In genomic region chr9:4442908-4443307, GRCm38 (mm10) we compare ENCODE assay signal across 9 mouse cellular contexts.
DNase-seq lines count a peak whose midpoint lies in the region; ATAC-seq and TF ChIP-seq lines count a peak whose summit lies in the region.
"Had no signal": no experiment of that assay in that cellular context is flagged by ENCODE, and none has a peak within 500 bp of the region (broad histone marks: within the 10 kb centered on the region; RNA-seq: fewer than 3 reads in every experiment).

No protein-coding gene starts in this region.

- no peak overlapping the region for H3K4me2 ChIP-seq in heart, postnatal 0 days (ENCODE audit: low read depth, low read length)
- no peak overlapping the region for H3K4me2 ChIP-seq in CH12.LX (ENCODE audit: insufficient read depth, low read depth, poor library complexity, severe bottlenecking)
- no peak overlapping the region for H3K4me2 ChIP-seq in hindbrain, embryonic 11.5 days (replicated peaks; ENCODE audit: low read depth, low read length)
- no peak overlapping the region for H3K4me2 ChIP-seq in liver, embryonic 11.5 days
- no peak overlapping the region for H3K4me2 ChIP-seq in neural tube, embryonic 11.5 days (ENCODE audit: low read depth)

- peak; percentile 73 for TF ChIP-seq RAD21 in CH12.LX (IDR thresholded peaks at IDR 0.05; ENCODE audit: low read depth, low read length)

- H3K9me3 ChIP-seq in heart, postnatal 0 days (replicated peaks; ENCODE audit: control insufficient read depth, low read length), result no peaks in the 10 kb centered on the region
- H3K9me3 ChIP-seq in CH12.LX (replicated peaks; ENCODE audit: low read length), result no peaks in the 10 kb centered on the region
- no peaks in the 10 kb centered on the region for H3K9me3 ChIP-seq in hindbrain, embryonic 11.5 days (ENCODE audit: control insufficient read depth, low read length)
- no peaks in the 10 kb centered on the region for H3K9me3 ChIP-seq in liver, embryonic 11.5 days (ENCODE audit: control insufficient read depth, low read length)
- H3K9me3 ChIP-seq in neural tube, embryonic 11.5 days (ENCODE audit: control insufficient read depth, low read length), result no peaks in the 10 kb centered on the region
- H3K9me3 ChIP-seq: megakaryocyte, embryonic 14.5 days had no signal

- no peak overlapping the region for H3K27ac ChIP-seq in heart, postnatal 0 days (ENCODE audit: low read depth)
- no peak overlapping the region for H3K27ac ChIP-seq in CH12.LX (ENCODE audit: insufficient read depth, low read depth)
- H3K27ac ChIP-seq in hindbrain, embryonic 11.5 days (ENCODE audit: low read depth, low read length), result no peak overlapping the region
- no peak overlapping the region for H3K27ac ChIP-seq in liver, embryonic 11.5 days (ENCODE audit: low read depth, low read length)
- H3K27ac ChIP-seq in neural tube, embryonic 11.5 days (ENCODE audit: low read depth, low read length), result no peak overlapping the region

- peak; percentile 12 for DNase-seq in heart, postnatal 0 days (ENCODE audit: low spot score)
- DNase-seq in heart, adult 11 months, result no peak
- DNase-seq in CH12.LX (ENCODE audit: extremely low read depth), result peak; percentile 78
- peak; percentile 32 for DNase-seq in brain, adult 2 months (ENCODE audit: low read depth, low spot score)
- peak; percentile 65 for DNase-seq in hindbrain, embryonic 11.5 days (ENCODE audit: low spot score)
- DNase-seq in liver, embryonic 11.5 days (ENCODE audit: low spot score), result no peak
- DNase-seq in neural tube, embryonic 11.5 days (ENCODE audit: low spot score), result peak; percentile 49
- DNase-seq in urinary bladder, postnatal 10 days (ENCODE audit: low spot score), result no peak

- no peaks in the 10 kb centered on the region for H3K36me3 ChIP-seq in heart, postnatal 0 days (replicated peaks; ENCODE audit: control insufficient read depth, insufficient read depth, low read length)
- H3K36me3 ChIP-seq in CH12.LX (replicated peaks in 1 of 2; ENCODE audit: control insufficient read depth in 1 of 2, insufficient read depth in 1 of 2, low read length in 1 of 2), result no peaks in the 10 kb centered on the region
- no peaks in the 10 kb centered on the region for H3K36me3 ChIP-seq in hindbrain, embryonic 11.5 days (ENCODE audit: control insufficient read depth, insufficient read depth, low read length)
- no peaks in the 10 kb centered on the region for H3K36me3 ChIP-seq in liver, embryonic 11.5 days (ENCODE audit: control insufficient read depth, insufficient read depth, low read length)
- no peaks in the 10 kb centered on the region for H3K36me3 ChIP-seq in neural tube, embryonic 11.5 days (ENCODE audit: control insufficient read depth, insufficient read depth, low read length)

- no peak overlapping the region for H3K4me3 ChIP-seq in heart, postnatal 0 days (ENCODE audit: low read depth, low read length)
- H3K4me3 ChIP-seq in CH12.LX (replicated peaks in 1 of 3; ENCODE audit: low read depth in 2 of 3, low read length in 2 of 3, poor library complexity in 1 of 3), result no peak overlapping the region
- H3K4me3 ChIP-seq in hindbrain, embryonic 11.5 days (ENCODE audit: low read depth, low read length), result no peak overlapping the region
- H3K4me3 ChIP-seq in liver, embryonic 11.5 days (ENCODE audit: low read depth, low read length), result no peak overlapping the region
- H3K4me3 ChIP-seq in neural tube, embryonic 11.5 days (ENCODE audit: low read depth, low read length), result no peak overlapping the region
- H3K4me3 ChIP-seq: megakaryocyte, embryonic 14.5 days had no signal

- no peak overlapping the region for H3K9ac ChIP-seq in heart, postnatal 0 days (replicated peaks; ENCODE audit: low read depth, low read length)
- no peak overlapping the region for H3K9ac ChIP-seq in CH12.LX (ENCODE audit: insufficient read depth, low read depth)
- no peak overlapping the region for H3K9ac ChIP-seq in hindbrain, embryonic 11.5 days (ENCODE audit: low read depth, low read length)
- no peak overlapping the region for H3K9ac ChIP-seq in liver, embryonic 11.5 days (ENCODE audit: low read depth, low read length)
- no peak overlapping the region for H3K9ac ChIP-seq in neural tube, embryonic 11.5 days (ENCODE audit: low read length)

- H3K4me1 ChIP-seq in heart, postnatal 0 days (ENCODE audit: control insufficient read depth, insufficient read depth), result no peaks in the 10 kb centered on the region
- no peaks in the 10 kb centered on the region for H3K4me1 ChIP-seq in CH12.LX (ENCODE audit: control insufficient read depth in 1 of 2, insufficient read depth in 2 of 2)
- H3K4me1 ChIP-seq in hindbrain, embryonic 11.5 days (replicated peaks; ENCODE audit: control insufficient read depth, insufficient read depth, low read length), result no peaks in the 10 kb centered on the region
- H3K4me1 ChIP-seq in liver, embryonic 11.5 days (replicated peaks; ENCODE audit: control insufficient read depth, insufficient read depth, low read length), result no peaks in the 10 kb centered on the region
- no peaks in the 10 kb centered on the region for H3K4me1 ChIP-seq in neural tube, embryonic 11.5 days (ENCODE audit: control insufficient read depth, insufficient read depth, low read length)
- H3K4me1 ChIP-seq: megakaryocyte, embryonic 14.5 days had no signal

- ATAC-seq in heart, postnatal 0 days (ENCODE audit: insufficient read depth, low read depth), result no peak
- ATAC-seq in hindbrain, embryonic 11.5 days (ENCODE audit: low FRiP score), result peak; percentile 71; the same call in 1 of the 2 replicates
- peak; percentile 73 for ATAC-seq in liver, embryonic 11.5 days (replicated peaks; ENCODE audit: low FRiP score)
- ATAC-seq in neural tube, embryonic 11.5 days (ENCODE audit: insufficient read depth, low FRiP score, low TSS enrichment), result peak; percentile 69; the same call in 1 of the 2 replicates

- no peak for TF ChIP-seq POLR2A in CH12.LX (IDR thresholded peaks at IDR 0.05; ENCODE audit: low read depth, low read length)

- TF ChIP-seq CTCF in heart, postnatal 0 days (IDR thresholded peaks at IDR 0.05; ENCODE audit: low read depth), result peak; percentile 61
- TF ChIP-seq CTCF in CH12.LX (conservative IDR thresholded peaks at IDR 0.05 in 1 of 2, IDR thresholded peaks at IDR 0.05 in 1 of 2; ENCODE audit: low read depth in 2 of 2, low read length in 2 of 2), result peak; percentile 42 to 94; a peak in 3 of 4 replicates

- WGBS in heart, postnatal 0 days, result 15% methylated on average over 2 of the region's 2 CpGs
- WGBS in hindbrain, embryonic 11.5 days, result 26% methylated on average over 2 of the region's 2 CpGs
- 13% methylated on average over 2 of the region's 2 CpGs for WGBS in liver, embryonic 11.5 days
- WGBS in neural tube, embryonic 11.5 days, result 23% methylated on average over 2 of the region's 2 CpGs

- no peaks in the 10 kb centered on the region for H3K79me2 ChIP-seq in CH12.LX (replicated peaks; ENCODE audit: control insufficient read depth, extremely low read depth, insufficient read depth, poor library complexity, severe bottlenecking)

- H3K27me3 ChIP-seq in heart, postnatal 0 days (ENCODE audit: control insufficient read depth, insufficient read depth, low read length), result no peaks in the 10 kb centered on the region
- no peaks in the 10 kb centered on the region for H3K27me3 ChIP-seq in CH12.LX (replicated peaks)
- no peaks in the 10 kb centered on the region for H3K27me3 ChIP-seq in hindbrain, embryonic 11.5 days (ENCODE audit: control insufficient read depth, insufficient read depth, low read length)
- no peaks in the 10 kb centered on the region for H3K27me3 ChIP-seq in liver, embryonic 11.5 days (replicated peaks; ENCODE audit: control insufficient read depth, insufficient read depth, low read length)
- H3K27me3 ChIP-seq in neural tube, embryonic 11.5 days (ENCODE audit: control insufficient read depth, insufficient read depth, low read length), result no peaks in the 10 kb centered on the region
- H3K27me3 ChIP-seq: megakaryocyte, embryonic 14.5 days had no signal

- dilution Hi-C loops in CH12.LX (cut with MboI; ENCODE audit: extremely low pct_ligation_motif_present, extremely low pct_unique_long_range_greater_than_20kb, low sequenced_read_pairs), result no loop called here

- in situ Hi-C loops in CH12.LX (cut with MboI; ENCODE audit: low pct_ligation_motif_present, low pct_unique_long_range_greater_than_20kb, low sequenced_read_pairs), result no loop called here

- TF ChIP-seq EP300 in heart, postnatal 0 days (IDR thresholded peaks at IDR 0.05; ENCODE audit: low read depth), result no peak
- no peak for TF ChIP-seq EP300 in CH12.LX (IDR thresholded peaks at IDR 0.05; ENCODE audit: low read length)

TF ChIP-seq in CH12.LX, 34 proteins besides CTCF, POLR2A, EP300 and RAD21:
- TF ChIP-seq MEF2A (IDR thresholded peaks at IDR 0.05; ENCODE audit: borderline replicate concordance, low read depth, low read length) (no peak), SMC3 (IDR thresholded peaks at IDR 0.05; ENCODE audit: low read depth, low read length) (peak; percentile 68), GABPA (IDR thresholded peaks at IDR 0.05; ENCODE audit: insufficient replicate concordance, low read depth, low read length) (no peak), UBTF (IDR thresholded peaks at IDR 0.05; ENCODE audit: low read depth, low read length) (no peak), NELFE (IDR thresholded peaks at IDR 0.05; ENCODE audit: low read depth, low read length) (peak; percentile 38; the same call in 1 of the 2 replicates), MYC (IDR thresholded peaks at IDR 0.05; ENCODE audit: low read depth, low read length) (peak; percentile 93), MAX (IDR thresholded peaks at IDR 0.05; ENCODE audit: low read length) (peak; percentile 74; the same call in 1 of the 2 replicates)

Comparison
In these comparisons a context has a peak if more than half of its experiments do, and no peak if none do; other contexts are left out.
1. DNase-seq: peak in heart, postnatal 0 days (single experiment), CH12.LX (single experiment), brain, adult 2 months (single experiment), hindbrain, embryonic 11.5 days (single experiment) and neural tube, embryonic 11.5 days (single experiment); none in heart, adult 11 months (single experiment), liver, embryonic 11.5 days (single experiment) and urinary bladder, postnatal 10 days (single experiment).